Mouse (Mus musculus) erythroid progenitor cell, adult 5-6 weeks (primary cell): ENCODE measurements around the gene Ugdh. TPM values are rescaled to one million over a fixed set of nuclear protein-coding genes. Genes with fewer than 3 reads are reported as not detected.

ENCODE experiments used
- ATAC-seq: replicated peaks from 2 replicates; pipeline ENCODE4 v1.8.0; 2016; ENCODE audit warnings: moderate number of reproducible peaks, mild to moderate bottlenecking, moderate TSS enrichment, inconsistent platforms; ENCODE audit not compliant: poor library complexity, low FRiP score, severe bottlenecking
- total RNA-seq, 2 experiments: library from RNA; stranded (forward) in 1 of 2; stranded (reverse) in 1 of 2; fragments of 150-400 nt in 1 of 2; fragments of 186-747, 209-891 nt in 1 of 2; gene quantifications; 2 replicates each; pipeline versions ENCODE4 v1.2.3 to v1.2.4; 2015 to 2017; ENCODE audit warnings: low replicate concordance in 2 of 2

Ugdh gene
- total RNA-seq, 2 experiments from 2014 or later: 17.6 to 18.0 TPM

DNA sequence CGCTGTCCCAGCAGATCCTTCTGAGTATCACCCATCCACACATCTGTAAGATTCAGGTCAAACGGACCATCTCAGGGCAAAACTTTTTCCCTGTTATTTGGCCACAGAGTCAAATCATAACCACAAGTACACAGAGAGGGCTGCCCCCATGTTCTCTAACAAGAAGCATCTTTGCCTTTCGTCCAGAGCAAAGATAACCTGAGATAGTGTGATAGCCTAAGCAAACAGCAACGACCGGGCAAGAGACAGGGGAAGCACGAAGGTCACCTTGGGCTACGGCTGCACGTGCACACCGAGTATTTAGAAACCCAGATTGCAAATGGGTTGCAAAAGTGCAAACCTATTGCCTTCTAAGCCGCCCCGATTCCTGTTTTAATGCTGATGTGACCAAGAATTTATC, 67.9 kb downstream of the Ugdh start:
- ATAC-seq: no peak

Other genes with a start within 250 kb of the Ugdh start
- gene Wdr19, start 236.3 kb downstream of the Ugdh start, total RNA-seq (2015; ENCODE audit: low replicate concordance): 0.42 and 2.2 TPM in 2 replicates
- 0.13 and 0.61 TPM in 2 replicates for gene Wdr19, start 236.3 kb downstream of the Ugdh start, total RNA-seq (2017; ENCODE audit: low replicate concordance)
- 43.2 and 56.2 TPM in 2 replicates for gene Rfc1, start 100.3 kb downstream of the Ugdh start, total RNA-seq (2015; ENCODE audit: low replicate concordance)
- 43.8 and 79.5 TPM in 2 replicates for gene Rfc1, start 100.3 kb downstream of the Ugdh start, total RNA-seq (2017; ENCODE audit: low replicate concordance)
- gene Klb, start 87.6 kb downstream of the Ugdh start, total RNA-seq (2015; ENCODE audit: low replicate concordance): not detected in 2 replicates
- not detected in 2 replicates for gene Klb, start 87.6 kb downstream of the Ugdh start, total RNA-seq (2017; ENCODE audit: low replicate concordance)
- 812 and 916 TPM in 2 replicates for gene Rpl9, start 44.5 kb downstream of the Ugdh start, total RNA-seq (2015; ENCODE audit: low replicate concordance)
- gene Rpl9, start 44.5 kb downstream of the Ugdh start, total RNA-seq (2017; ENCODE audit: low replicate concordance): 392 and 459 TPM in 2 replicates
- 30.6 and 33.1 TPM in 2 replicates for gene Lias, start 44.5 kb downstream of the Ugdh start, total RNA-seq (2015; ENCODE audit: low replicate concordance)
- 37.1 and 54.7 TPM in 2 replicates for gene Lias, start 44.5 kb downstream of the Ugdh start, total RNA-seq (2017; ENCODE audit: low replicate concordance)
- gene Gm43552, start 56.9 kb upstream of the Ugdh start, total RNA-seq (2015; ENCODE audit: low replicate concordance): not detected in 2 replicates
- not detected in 2 replicates for gene Gm43552, start 56.9 kb upstream of the Ugdh start, total RNA-seq (2017; ENCODE audit: low replicate concordance)
- gene Smim14, start 101.2 kb upstream of the Ugdh start, total RNA-seq (2015; ENCODE audit: low replicate concordance): 36.5 and 44.3 TPM in 2 replicates
- gene Smim14, start 101.2 kb upstream of the Ugdh start, total RNA-seq (2017; ENCODE audit: low replicate concordance): 13.5 and 18.9 TPM in 2 replicates
- 79.6 and 94.1 TPM in 2 replicates for gene Ube2k, start 101.3 kb upstream of the Ugdh start, total RNA-seq (2015; ENCODE audit: low replicate concordance)
- gene Ube2k, start 101.3 kb upstream of the Ugdh start, total RNA-seq (2017; ENCODE audit: low replicate concordance): 34.3 and 37.0 TPM in 2 replicates